Mouse (Mus musculus): Measurements from ENCODE around the gene Frem1. TPM values are rescaled to one million over a fixed set of nuclear protein-coding genes. Genes with fewer than 3 reads are reported as not detected.

Gene Frem1
- polyA plus RNA-seq, 1 experiment, result not detected

- no peak for TF ChIP-seq GATA1 (IDR thresholded peaks at IDR 0.05; ENCODE audit: low read length)
Measured at GRCm38 (mm10) chr4:83048561-83048960, 3.6 kb downstream of the Frem1 start.

GRCm38 (mm10) chr4:83046806-83047205 lies 5.3 kb downstream of the Frem1 start:
- no peak for TF ChIP-seq GATA1 (IDR thresholded peaks at IDR 0.05; ENCODE audit: low read length)

- no peak for TF ChIP-seq GATA1 (IDR thresholded peaks at IDR 0.05; ENCODE audit: low read length)
Measured at GRCm38 (mm10) chr4:83046069-83046468, 6.1 kb downstream of the Frem1 start.

GRCm38 (mm10) chr4:83045266-83045665 lies 6.9 kb downstream of the Frem1 start:
- no peak for TF ChIP-seq GATA1 (IDR thresholded peaks at IDR 0.05; ENCODE audit: low read length)

- TF ChIP-seq GATA1 (IDR thresholded peaks at IDR 0.05; ENCODE audit: low read length), result no peak
Measured at GRCm38 (mm10) chr4:83040780-83041179, 11.4 kb downstream of the Frem1 start.

GRCm38 (mm10) chr4:83032780-83033179 lies 19.4 kb downstream of the Frem1 start:
- no peak for TF ChIP-seq GATA1 (IDR thresholded peaks at IDR 0.05; ENCODE audit: low read length)

- no peak for TF ChIP-seq GATA1 (IDR thresholded peaks at IDR 0.05; ENCODE audit: low read length)
Measured at GRCm38 (mm10) chr4:83031591-83031990, 20.5 kb downstream of the Frem1 start.

- no peak for TF ChIP-seq GATA1 (IDR thresholded peaks at IDR 0.05; ENCODE audit: low read length)
Measured at GRCm38 (mm10) chr4:83030097-83030496, 22.0 kb downstream of the Frem1 start.

GRCm38 (mm10) chr4:83020759-83021555 lies 31.2 kb downstream of the Frem1 start:
- no peak for TF ChIP-seq GATA1 (IDR thresholded peaks at IDR 0.05; ENCODE audit: low read length)

- no peak for TF ChIP-seq GATA1 (IDR thresholded peaks at IDR 0.05; ENCODE audit: low read length)
Measured at GRCm38 (mm10) chr4:83018111-83019105, 33.7 kb downstream of the Frem1 start.

GRCm38 (mm10) chr4:83014538-83014937 lies 37.6 kb downstream of the Frem1 start:
- TF ChIP-seq GATA1 (IDR thresholded peaks at IDR 0.05; ENCODE audit: low read length), result no peak

GRCm38 (mm10) chr4:83004086-83004485 lies 48.1 kb downstream of the Frem1 start:
- no peak for TF ChIP-seq GATA1 (IDR thresholded peaks at IDR 0.05; ENCODE audit: low read length)

- TF ChIP-seq GATA1 (IDR thresholded peaks at IDR 0.05; ENCODE audit: low read length), result no peak
Measured at GRCm38 (mm10) chr4:82992042-82992441, 60.1 kb downstream of the Frem1 start.

GRCm38 (mm10) chr4:82990973-82991695 lies 61.0 kb downstream of the Frem1 start:
- TF ChIP-seq GATA1 (IDR thresholded peaks at IDR 0.05; ENCODE audit: low read length), result no peak

GRCm38 (mm10) chr4:82972381-82972780 lies 79.8 kb downstream of the Frem1 start:
- no peak for TF ChIP-seq GATA1 (IDR thresholded peaks at IDR 0.05; ENCODE audit: low read length)

Data from G1E-ER4 (cell line).